Mouse (Mus musculus) kidney, embryonic 14.5 days (tissue): ENCODE data around the gene Trp53bp2. TPM values are rescaled to one million over a fixed set of nuclear protein-coding genes. Genes with fewer than 3 reads are reported as not detected.

ENCODE experiments used
- ATAC-seq: fragments of 200-750 bp; cut with Nextera tagmentation; 2 replicates; pipeline ENCODE4 v1.8.0; 2017; ENCODE audit warnings: moderate number of reproducible peaks, mild to moderate bottlenecking, moderate TSS enrichment, moderate library complexity; ENCODE audit not compliant: low FRiP score, low TSS enrichment
- H3K27ac ChIP-seq: fragments of 300-500 bp; sonication (generic); 2 replicates; pipeline ENCODE4 v1.5.1; 2014; ENCODE audit warnings: low read depth, mild to moderate bottlenecking, low read length, moderate library complexity, mixed read lengths
- H3K27me3 ChIP-seq: fragments of 300-500 bp; sonication (generic); 2 replicates; pipeline ENCODE4 v1.6.1; 2014; ENCODE audit warnings: mild to moderate bottlenecking, low read length; ENCODE audit not compliant: control insufficient read depth, insufficient read depth
- H3K36me3 ChIP-seq: fragments of 300-500 bp; sonication (generic); 2 replicates; pipeline ENCODE4 v1.6.1; 2014; ENCODE audit warnings: low read length, mixed read lengths; ENCODE audit not compliant: control insufficient read depth, insufficient read depth
- H3K4me1 ChIP-seq: fragments of 300-500 bp; sonication (generic); 2 replicates; pipeline ENCODE4 v1.6.1; 2014; ENCODE audit warnings: low read length, mixed read lengths; ENCODE audit not compliant: control insufficient read depth, insufficient read depth
- H3K4me2 ChIP-seq: fragments of 300-500 bp; sonication (generic); replicated peaks from 2 replicates; pipeline ENCODE4 v1.6.1; 2014; ENCODE audit warnings: low read depth, mild to moderate bottlenecking, low read length
- H3K4me3 ChIP-seq: fragments of 300-500 bp; sonication (generic); 2 replicates; pipeline ENCODE4 v1.5.1; 2014; ENCODE audit warnings: mild to moderate bottlenecking, low read length
- H3K9ac ChIP-seq: fragments of 300-500 bp; sonication (generic); 2 replicates; pipeline ENCODE4 v1.6.1; 2014; ENCODE audit warnings: low read depth, mild to moderate bottlenecking, low read length, moderate library complexity
- H3K9me3 ChIP-seq: fragments of 300-500 bp; sonication (generic); 2 replicates; pipeline ENCODE4 v1.6.1; 2016; ENCODE audit warnings: low read length; ENCODE audit not compliant: control insufficient read depth
- WGBS: fragments of 180-500 bp; shearing (Covaris S2); extraction: QIAGEN DNeasy Blood & Tissue Kit; methylation state at CpG from one replicate; pipeline ENCODE4 v1.1.7; 2014; 5-methylcytosine and 5-hydroxymethylcytosine counted together
- polyA plus RNA-seq: library from polyadenylated mRNA; unstranded; fragments of >200 nt; fragmentation: Nextera tagmentation; extraction: Ambion mirVana; gene quantifications from 2 replicates; pipeline ENCODE4 v1.2.1, GENCODE M21; 2014

Trp53bp2 gene
- polyA plus RNA-seq, 1 experiment from 2014 or later, result 32.4 TPM

DNA sequence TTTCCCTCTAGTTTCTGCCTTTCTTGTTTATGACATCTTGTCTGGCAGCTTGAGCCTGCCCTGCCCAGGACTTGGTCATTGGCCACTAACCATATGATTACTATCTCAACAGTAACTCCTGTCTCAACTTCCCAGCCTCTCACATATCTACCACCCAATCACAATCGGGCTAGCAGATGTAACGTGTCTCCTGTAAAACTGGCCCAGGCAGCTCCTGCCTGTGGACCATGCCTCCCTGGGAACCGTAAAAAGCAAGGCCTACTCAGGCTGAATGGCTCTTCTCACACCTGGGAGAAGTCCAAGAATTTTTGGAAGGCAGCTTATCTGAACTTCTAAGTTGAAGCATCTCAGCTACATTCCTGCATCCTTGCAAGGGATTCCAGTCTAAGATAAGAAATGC lies 10.2 kb upstream of the Trp53bp2 start:
- H3K36me3 ChIP-seq, result no peaks in the 10 kb centered on the region
- peaks cover 5% of the 10 kb centered on the region; the same call in 1 of the 2 replicates for H3K4me1 ChIP-seq
- H3K4me3 ChIP-seq, result no peak overlapping the region
- ATAC-seq, result peak; percentile 16; the same call in 1 of the 2 replicates
- WGBS, result 13% methylated on average over 3 of the region's 3 CpGs
- no peak overlapping the region for H3K9ac ChIP-seq
- no peaks in the 10 kb centered on the region for H3K9me3 ChIP-seq
- no peak overlapping the region for H3K27ac ChIP-seq
- no peaks in the 10 kb centered on the region for H3K27me3 ChIP-seq
- no peak overlapping the region for H3K4me2 ChIP-seq

DNA sequence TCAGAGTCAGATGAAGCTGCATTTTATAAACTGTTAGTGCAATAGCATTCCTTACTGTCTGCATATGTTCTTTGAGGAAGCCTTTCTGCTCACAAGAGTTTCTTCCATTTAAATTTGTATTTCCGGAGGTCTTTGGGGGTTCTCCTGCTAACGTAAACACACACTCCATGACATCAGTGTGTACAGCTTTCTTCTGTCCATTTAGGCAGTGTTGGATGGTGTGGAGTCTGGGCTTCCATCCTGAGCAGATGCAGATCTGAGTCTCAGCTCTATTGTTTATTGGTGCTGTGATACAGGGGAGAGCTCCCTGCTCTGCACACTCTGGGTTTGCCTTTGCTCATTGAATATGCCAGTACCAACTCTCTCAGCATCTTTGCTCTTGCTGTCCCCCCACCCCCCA lies 9.8 kb upstream of the Trp53bp2 start:
- WGBS, result 72% methylated on average over 2 of the region's 2 CpGs
- H3K9me3 ChIP-seq, result no peaks in the 10 kb centered on the region
- no peak for ATAC-seq
- no peaks in the 10 kb centered on the region for H3K27me3 ChIP-seq
- no peak overlapping the region for H3K4me3 ChIP-seq
- no peaks in the 10 kb centered on the region for H3K36me3 ChIP-seq
- peaks cover 5% of the 10 kb centered on the region; the same call in 1 of the 2 replicates for H3K4me1 ChIP-seq
- H3K9ac ChIP-seq, result no peak overlapping the region
- no peak overlapping the region for H3K27ac ChIP-seq
- no peak overlapping the region for H3K4me2 ChIP-seq

- H3K9ac ChIP-seq, result no peak overlapping the region
- H3K4me2 ChIP-seq, result no peak overlapping the region
- no peak overlapping the region for H3K4me3 ChIP-seq
- no peaks in the 10 kb centered on the region for H3K9me3 ChIP-seq
- WGBS, result 92% methylated on average over 3 of the region's 3 CpGs
- H3K36me3 ChIP-seq, result no peaks in the 10 kb centered on the region
- H3K27me3 ChIP-seq, result no peaks in the 10 kb centered on the region
- no peak overlapping the region for H3K27ac ChIP-seq
- peaks cover 5% of the 10 kb centered on the region; the same call in 1 of the 2 replicates for H3K4me1 ChIP-seq
- ATAC-seq, result no peak
These were observed 9.1 kb upstream of the Trp53bp2 start for GRCm38 (mm10) chr1:182399908-182400307.

GRCm38 (mm10) chr1:182403076-182403475 lies 5.9 kb upstream of the Trp53bp2 start:
- WGBS, result 42% methylated on average over 13 of the region's 13 CpGs

GRCm38 (mm10) chr1:182406621-182407020 lies 2.4 kb upstream of the Trp53bp2 start:
- H3K4me1 ChIP-seq, result peaks cover 13% of the 10 kb centered on the region
- no peaks in the 10 kb centered on the region for H3K27me3 ChIP-seq
- H3K4me3 ChIP-seq, result no peak overlapping the region
- no peak overlapping the region for H3K9ac ChIP-seq
- no peaks in the 10 kb centered on the region for H3K36me3 ChIP-seq
- no peak for ATAC-seq
- no peak overlapping the region for H3K27ac ChIP-seq
- no peaks in the 10 kb centered on the region for H3K9me3 ChIP-seq
- 73% methylated on average over 4 of the region's 4 CpGs for WGBS
- H3K4me2 ChIP-seq, result no peak overlapping the region

More at GRCm38 (mm10) chr1:182403076-182403475, 5.9 kb upstream of the Trp53bp2 start:
- no peak overlapping the region for H3K4me2 ChIP-seq
- H3K4me3 ChIP-seq, result no peak overlapping the region
- H3K9me3 ChIP-seq, result no peaks in the 10 kb centered on the region
- peaks cover 3% of the 10 kb centered on the region; the same call in 1 of the 2 replicates for H3K4me1 ChIP-seq
- no peaks in the 10 kb centered on the region for H3K36me3 ChIP-seq
- H3K9ac ChIP-seq, result no peak overlapping the region
- no peaks in the 10 kb centered on the region for H3K27me3 ChIP-seq
- H3K27ac ChIP-seq, result no peak overlapping the region
- no peak for ATAC-seq

GRCm38 (mm10) chr1:182408243-182408642 lies 729 bp upstream of the Trp53bp2 start:
- peak overlapping the region; percentile 90 for H3K9ac ChIP-seq
- no peak; the same call in 1 of the 2 replicates for ATAC-seq
- WGBS, result 6% methylated on average over 13 of the region's 13 CpGs

GRCm38 (mm10) chr1:182409401-182410173 lies 615 bp downstream of the Trp53bp2 start:
- Histone ChIP-seq H3K4me3 (peak overlapping the region; percentile 95), H3K4me1 (peaks cover 24% of the 10 kb centered on the region), H3K9me3 (no peaks in the 10 kb centered on the region), H3K9ac (peak overlapping the region; percentile 95), H3K27ac (peak overlapping the region; percentile 93), H3K4me2 (peak overlapping the region; percentile 59), H3K36me3 (no peaks in the 10 kb centered on the region), H3K27me3 (no peaks in the 10 kb centered on the region)
- ATAC-seq, result peak; percentile 56
- WGBS, result 1% methylated on average over 34 of the region's 34 CpGs

More at GRCm38 (mm10) chr1:182408243-182408642, 729 bp upstream of the Trp53bp2 start:
- no peaks in the 10 kb centered on the region for H3K27me3 ChIP-seq
- H3K27ac ChIP-seq, result peak overlapping the region; percentile 86
- H3K4me3 ChIP-seq, result peak overlapping the region; percentile 95
- H3K36me3 ChIP-seq, result no peaks in the 10 kb centered on the region
- no peaks in the 10 kb centered on the region for H3K9me3 ChIP-seq
- peaks cover 24% of the 10 kb centered on the region for H3K4me1 ChIP-seq
- H3K4me2 ChIP-seq, result peak overlapping the region; percentile 60

DNA sequence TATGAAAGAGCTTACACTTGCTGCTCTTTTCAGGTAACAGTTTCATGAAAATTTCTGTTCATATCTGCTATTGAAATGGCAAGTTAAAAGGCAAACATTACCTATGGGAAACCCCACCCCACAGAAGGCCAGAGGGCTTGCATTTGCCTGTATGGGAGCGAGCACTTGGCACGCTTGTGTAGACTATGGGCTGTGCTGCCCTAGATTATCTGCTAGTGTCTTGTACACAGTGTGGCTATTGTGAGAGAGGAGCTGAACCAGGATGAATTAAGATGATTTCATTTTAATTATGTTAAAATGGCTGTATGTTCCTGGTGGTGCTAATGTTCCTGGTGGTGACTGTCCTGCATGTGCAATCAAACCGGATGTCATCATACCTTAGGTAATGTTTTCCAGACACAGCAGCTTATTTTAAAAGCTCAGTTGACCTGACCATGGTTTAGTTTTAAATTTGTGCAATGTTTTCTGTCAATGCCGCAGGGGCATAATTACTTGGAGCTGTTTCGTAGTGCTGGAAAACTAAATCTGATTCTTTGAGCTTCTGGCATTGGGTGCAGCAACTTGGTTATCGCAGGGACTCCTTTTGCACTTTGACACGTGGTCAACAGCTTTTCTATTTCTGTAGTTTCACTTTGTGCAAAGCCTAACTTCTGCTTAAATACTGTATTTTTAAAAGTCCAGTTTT lies 3.8 kb downstream of the Trp53bp2 start:
- no peaks in the 10 kb centered on the region for H3K9me3 ChIP-seq
- ATAC-seq, result no peak
- H3K9ac ChIP-seq, result no peak overlapping the region
- H3K27me3 ChIP-seq, result no peaks in the 10 kb centered on the region
- no peaks in the 10 kb centered on the region; the same call in 1 of the 2 replicates for H3K36me3 ChIP-seq
- 71% methylated on average over 7 of the region's 7 CpGs for WGBS
- H3K4me3 ChIP-seq, result no peak overlapping the region
- H3K27ac ChIP-seq, result no peak overlapping the region
- H3K4me1 ChIP-seq, result peaks cover 24% of the 10 kb centered on the region
- no peak overlapping the region for H3K4me2 ChIP-seq

DNA sequence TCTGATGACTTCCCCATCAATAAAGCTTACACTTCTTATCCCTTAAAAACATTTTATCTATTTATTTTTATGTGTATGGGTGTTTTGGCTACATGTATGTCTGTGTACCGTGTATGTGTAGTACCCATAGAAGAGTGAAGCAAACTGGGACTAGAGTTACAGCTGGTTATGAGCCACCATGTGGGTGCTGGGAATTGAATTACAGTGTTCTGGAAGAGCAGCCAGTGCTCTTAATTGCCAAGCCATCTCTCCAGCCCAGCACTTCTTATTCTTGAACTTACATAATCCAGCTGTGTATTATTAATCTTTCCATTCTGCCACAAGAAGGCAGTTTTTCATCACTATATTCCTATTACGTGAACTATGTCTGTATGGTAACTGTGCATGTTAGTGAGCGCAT lies 10.5 kb downstream of the Trp53bp2 start:
- ATAC-seq, result no peak
- no peak overlapping the region for H3K9ac ChIP-seq
- no peaks in the 10 kb centered on the region for H3K9me3 ChIP-seq
- H3K4me1 ChIP-seq, result peaks cover 4% of the 10 kb centered on the region; the same call in 1 of the 2 replicates
- H3K4me3 ChIP-seq, result no peak overlapping the region
- no peak overlapping the region for H3K27ac ChIP-seq
- H3K27me3 ChIP-seq, result no peaks in the 10 kb centered on the region
- no peaks in the 10 kb centered on the region; the same call in 1 of the 2 replicates for H3K36me3 ChIP-seq
- WGBS, result 64% methylated on average over 3 of the region's 3 CpGs
- H3K4me2 ChIP-seq, result no peak overlapping the region
